Mouse (Mus musculus) induced T-regulatory cell, adult 2 months (primary cell): Measurements from ENCODE around the gene Rps6ka5.

Source experiments
- DNase-seq: peaks from one replicate; pipeline ENCODE4 v3.0.0-alpha.2; 2012; ENCODE audit warnings: low read depth

The Rps6ka5 gene

GRCm38 (mm10) chr12:100529651-100530050 lies 197.1 kb downstream of the Rps6ka5 start:
- DNase-seq = no peak

GRCm38 (mm10) chr12:100529172-100529571 lies 197.6 kb downstream of the Rps6ka5 start:
- no peak for DNase-seq

- no peak for DNase-seq
Measured at GRCm38 (mm10) chr12:100528246-100528645, 198.5 kb downstream of the Rps6ka5 start.

- DNase-seq = peak; percentile 34
Measured at GRCm38 (mm10) chr12:100527753-100528152, 199.0 kb downstream of the Rps6ka5 start.

- no peak for DNase-seq
Measured at GRCm38 (mm10) chr12:100527241-100527640, 199.5 kb downstream of the Rps6ka5 start.

GRCm38 (mm10) chr12:100525939-100526338 lies 200.8 kb downstream of the Rps6ka5 start:
- no peak for DNase-seq

GRCm38 (mm10) chr12:100520794-100521186 lies 206.0 kb downstream of the Rps6ka5 start, which contains the start of gene Ttc7b:
Gene Ttc7b (minus strand): TSS chr12:100520826.
- peak; percentile 63 for DNase-seq

GRCm38 (mm10) chr12:100520077-100520793 lies 206.5 kb downstream of the Rps6ka5 start:
- DNase-seq = peak; percentile 49

GRCm38 (mm10) chr12:100519684-100520076 lies 207.1 kb downstream of the Rps6ka5 start:
- no peak for DNase-seq

GRCm38 (mm10) chr12:100517371-100517770 lies 209.4 kb downstream of the Rps6ka5 start:
- no peak for DNase-seq

- DNase-seq = no peak
Measured at GRCm38 (mm10) chr12:100516161-100516838, 210.5 kb downstream of the Rps6ka5 start.

- DNase-seq = no peak
Measured at GRCm38 (mm10) chr12:100515493-100515892, 211.3 kb downstream of the Rps6ka5 start.

- DNase-seq = no peak
Measured at GRCm38 (mm10) chr12:100514611-100515010, 212.2 kb downstream of the Rps6ka5 start.

GRCm38 (mm10) chr12:100513131-100513530 lies 213.7 kb downstream of the Rps6ka5 start:
- DNase-seq = no peak

- DNase-seq = no peak
Measured at GRCm38 (mm10) chr12:100512641-100513040, 214.1 kb downstream of the Rps6ka5 start.

- no peak for DNase-seq
Measured at GRCm38 (mm10) chr12:100509615-100510282, 217.0 kb downstream of the Rps6ka5 start.

GRCm38 (mm10) chr12:100508668-100509067 lies 218.1 kb downstream of the Rps6ka5 start:
- DNase-seq = peak; percentile 28

- DNase-seq = no peak
Measured at GRCm38 (mm10) chr12:100505484-100505883, 221.3 kb downstream of the Rps6ka5 start.

GRCm38 (mm10) chr12:100504585-100504984 lies 222.2 kb downstream of the Rps6ka5 start:
- DNase-seq = no peak

GRCm38 (mm10) chr12:100503659-100504058 lies 223.1 kb downstream of the Rps6ka5 start:
- no peak for DNase-seq

- DNase-seq = no peak
Measured at GRCm38 (mm10) chr12:100502544-100502943, 224.2 kb downstream of the Rps6ka5 start.

- DNase-seq = peak; percentile 54
Measured at GRCm38 (mm10) chr12:100501261-100501660, 225.5 kb downstream of the Rps6ka5 start.

- no peak for DNase-seq
Measured at GRCm38 (mm10) chr12:100499469-100499868, 227.3 kb downstream of the Rps6ka5 start.
